Comparison of ENCODE assay signal across 18 mouse cellular contexts in the genomic region with DNA sequence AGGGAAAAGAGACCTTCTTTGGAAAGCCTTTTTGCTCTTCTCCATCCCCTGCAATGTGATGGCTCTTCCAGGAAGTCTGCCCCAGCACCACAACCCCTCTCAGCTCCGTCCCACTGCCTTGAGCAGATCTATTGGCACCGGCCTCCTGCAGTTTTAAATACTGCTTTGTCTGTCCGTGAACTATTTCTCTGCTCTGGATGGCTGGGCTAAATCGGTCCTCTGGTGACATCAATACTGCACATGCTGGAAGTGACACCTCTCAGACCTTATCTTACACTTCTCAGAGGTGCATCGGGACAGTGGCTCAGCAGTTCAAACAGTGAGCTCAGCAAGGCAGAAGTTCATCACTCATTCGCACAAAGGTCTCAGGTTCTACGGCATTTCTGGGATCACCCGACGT. TPM values are rescaled to one million over a fixed set of nuclear protein-coding genes. Genes with fewer than 3 reads are reported as not detected.
"Had no signal": no experiment of that assay in that cellular context is flagged by ENCODE, and none has a peak within 500 bp of the region (broad histone marks: within the 10 kb centered on the region; RNA-seq: fewer than 3 reads in every experiment).

No protein-coding gene starts in this region.

- H3K27ac ChIP-seq: layer of hippocampus, adult 2 months; limb, embryonic 12.5 days; liver, embryonic 13.5 days; midbrain, embryonic 13.5 days; neural tube, embryonic 15.5 days; stomach, postnatal 0 days had no signal

- H3K4me3 ChIP-seq: layer of hippocampus, adult 2 months; limb, embryonic 12.5 days; liver, embryonic 13.5 days; midbrain, embryonic 13.5 days; myocyte; neural tube, embryonic 15.5 days had no signal

- ATAC-seq: midbrain, embryonic 13.5 days had no signal

- H3K4me1 ChIP-seq: limb, embryonic 12.5 days; liver, embryonic 13.5 days; neural tube, embryonic 15.5 days had no signal

- DNase-seq: kidney, postnatal 10 days; kidney, postnatal 4 days; liver; liver, embryonic 13.5 days; lung, adult 18-20 months; right cerebral cortex, adult 18-20 months; right cerebral cortex, postnatal 25 days had no signal

- H3K4me2 ChIP-seq: limb, embryonic 12.5 days; liver, embryonic 13.5 days; midbrain, embryonic 13.5 days; neural tube, embryonic 15.5 days had no signal

- H3K9me3 ChIP-seq: limb, embryonic 12.5 days; liver, embryonic 13.5 days; midbrain, embryonic 13.5 days; neural tube, embryonic 15.5 days had no signal

- H3K27me3 ChIP-seq: limb, embryonic 12.5 days; liver, embryonic 13.5 days; midbrain, embryonic 13.5 days; neural tube, embryonic 15.5 days had no signal

- H3K9ac ChIP-seq: limb, embryonic 12.5 days; liver, embryonic 13.5 days; midbrain, embryonic 13.5 days; neural tube, embryonic 15.5 days had no signal

- H3K36me3 ChIP-seq: limb, embryonic 12.5 days; liver, embryonic 13.5 days; midbrain, embryonic 13.5 days; neural tube, embryonic 15.5 days had no signal

RNA-seq across cellular contexts. Expression of gene Tbc1d21, which starts 41.3 kb away (rescaled TPM):
- total RNA-seq: layer of hippocampus, adult 2 months; layer of hippocampus, postnatal 10 days; left cerebral cortex, postnatal 36 days had no signal
- polyA plus RNA-seq: limb, embryonic 12.5 days; liver, embryonic 13.5 days; lung, embryonic 16.5 days; midbrain, embryonic 13.5 days; neural tube, embryonic 11.5 days; neural tube, embryonic 15.5 days; stomach, postnatal 0 days; urinary bladder, adult 2 months had no signal
